11 mouse cellular contexts compared by ENCODE assay signal in the genomic region with DNA sequence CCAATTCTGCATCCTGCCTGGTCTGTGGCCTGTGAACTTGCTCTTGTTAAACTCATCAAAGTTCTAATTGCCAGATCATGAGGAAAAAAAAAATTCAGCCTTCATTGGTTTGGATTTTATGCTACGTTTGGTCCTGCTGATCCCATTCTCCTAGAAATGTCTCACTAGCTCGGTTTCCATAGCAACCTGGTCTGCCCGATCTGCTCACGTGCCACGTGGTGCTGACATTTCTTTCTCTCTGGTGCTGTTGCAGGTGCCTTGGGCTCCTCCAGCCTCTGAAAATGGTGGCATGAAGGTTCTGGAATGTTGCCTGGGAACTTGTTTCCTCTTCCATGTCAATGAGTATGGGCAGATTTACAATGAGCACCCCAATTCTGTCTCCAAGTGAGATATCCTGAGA. TPM values are rescaled to one million over a fixed set of nuclear protein-coding genes. Genes with fewer than 3 reads are reported as not detected.
DNase-seq lines count a peak whose midpoint lies in the region; ATAC-seq and TF ChIP-seq lines count a peak whose summit lies in the region.
"Had no signal": no experiment of that assay in that cellular context is flagged by ENCODE, and none has a peak within 500 bp of the region (broad histone marks: within the 10 kb centered on the region; RNA-seq: fewer than 3 reads in every experiment).

No protein-coding gene starts in this region.

- no peak overlapping the region for H3K4me3 ChIP-seq in CH12.LX (replicated peaks in 1 of 3; ENCODE audit: low read depth in 2 of 3, low read length in 2 of 3, poor library complexity in 1 of 3)
- no peak overlapping the region for H3K4me3 ChIP-seq in forebrain, embryonic 16.5 days (replicated peaks; ENCODE audit: low read length)
- no peak overlapping the region for H3K4me3 ChIP-seq in midbrain, embryonic 12.5 days
- no peak overlapping the region for H3K4me3 ChIP-seq in kidney, embryonic 14.5 days (ENCODE audit: low read length)
- H3K4me3 ChIP-seq in cerebellum, adult 2 months (replicated peaks; ENCODE audit: insufficient read depth, low read depth, low read length), result no peak overlapping the region

- peak; percentile 79 for ATAC-seq in forebrain, embryonic 16.5 days
- ATAC-seq in midbrain, embryonic 12.5 days (ENCODE audit: low FRiP score, low read depth), result 0 out of 2 replicates have a peak, but pooled peaks have one; percentile 10
- ATAC-seq in kidney, embryonic 14.5 days (ENCODE audit: low FRiP score, low TSS enrichment), result no peak

- no peaks in the 10 kb centered on the region for H3K9me3 ChIP-seq in CH12.LX (replicated peaks; ENCODE audit: low read length)
- H3K9me3 ChIP-seq in forebrain, embryonic 16.5 days (ENCODE audit: control insufficient read depth, low read length), result no peaks in the 10 kb centered on the region
- H3K9me3 ChIP-seq in midbrain, embryonic 12.5 days, result no peaks in the 10 kb centered on the region
- no peaks in the 10 kb centered on the region for H3K9me3 ChIP-seq in kidney, embryonic 14.5 days (ENCODE audit: control insufficient read depth, low read length)

- H3K27ac ChIP-seq in CH12.LX (ENCODE audit: insufficient read depth, low read depth), result no peak overlapping the region
- peak overlapping the region; percentile 58 for H3K27ac ChIP-seq in forebrain, embryonic 16.5 days (ENCODE audit: low read length)
- peak overlapping the region; percentile 46 for H3K27ac ChIP-seq in midbrain, embryonic 12.5 days (replicated peaks)
- H3K27ac ChIP-seq in kidney, embryonic 14.5 days (ENCODE audit: low read depth, low read length), result no peak overlapping the region
- no peak overlapping the region for H3K27ac ChIP-seq in cerebellum, adult 2 months (ENCODE audit: insufficient read depth, low read length)
- H3K27ac ChIP-seq: liver, embryonic 14.5 days had no signal

- in situ Hi-C loops in CH12.LX (cut with MboI; ENCODE audit: low pct_ligation_motif_present, low pct_unique_long_range_greater_than_20kb, low sequenced_read_pairs), result no loop called here

- H3K4me1 ChIP-seq in CH12.LX (ENCODE audit: control insufficient read depth in 1 of 2, insufficient read depth in 2 of 2), result 0 out of 4 replicates have a peak, but pooled peaks cover 0 to 5% of the 10 kb centered on the region in 2 experiments
- peaks cover 30% of the 10 kb centered on the region for H3K4me1 ChIP-seq in forebrain, embryonic 16.5 days (replicated peaks; ENCODE audit: control insufficient read depth, insufficient read depth, low read length)
- H3K4me1 ChIP-seq in midbrain, embryonic 12.5 days, result peaks cover 55% of the 10 kb centered on the region
- H3K4me1 ChIP-seq in kidney, embryonic 14.5 days (ENCODE audit: control insufficient read depth, insufficient read depth, low read length), result peaks cover 8% of the 10 kb centered on the region; the same call in 1 of the 2 replicates
- no peaks in the 10 kb centered on the region for H3K4me1 ChIP-seq in cerebellum, adult 2 months (ENCODE audit: control insufficient read depth, insufficient read depth, low read length)

- TF ChIP-seq RAD21 in CH12.LX (IDR thresholded peaks at IDR 0.05; ENCODE audit: low read depth, low read length), result no peak

- no peak for TF ChIP-seq POLR2A in CH12.LX (IDR thresholded peaks at IDR 0.05; ENCODE audit: low read depth, low read length)
- TF ChIP-seq POLR2A in cerebellum, adult 2 months (IDR thresholded peaks at IDR 0.05; ENCODE audit: borderline replicate concordance, insufficient read depth, low read length), result no peak

- H3K79me2 ChIP-seq in CH12.LX (replicated peaks; ENCODE audit: control insufficient read depth, extremely low read depth, insufficient read depth, poor library complexity, severe bottlenecking), result no peaks in the 10 kb centered on the region

- 10% methylated on average over 5 of the region's 5 CpGs for WGBS in forebrain, embryonic 16.5 days
- 9% methylated on average over 5 of the region's 5 CpGs for WGBS in midbrain, embryonic 12.5 days
- 33% methylated on average over 5 of the region's 5 CpGs for WGBS in kidney, embryonic 14.5 days
- WGBS in cerebellum, adult 2 months, result 20% methylated on average over 5 of the region's 5 CpGs

- DNase-seq in adrenal gland, postnatal 36 days, result peak; percentile 20 to 34
- DNase-seq in adrenal gland, adult 8-10 months, result no peak
- no peak for DNase-seq in CH12.LX (ENCODE audit: extremely low read depth)
- no peak for DNase-seq in spleen, postnatal 10 days (ENCODE audit: low spot score in 2 of 2)
- no peak for DNase-seq in cerebellum, adult 2 months
- DNase-seq: gastrocnemius, postnatal 14 days; heart, postnatal 4 days had no signal

- dilution Hi-C loops in CH12.LX (cut with MboI; ENCODE audit: extremely low pct_ligation_motif_present, extremely low pct_unique_long_range_greater_than_20kb, low sequenced_read_pairs), result no loop called here

- no peak overlapping the region for H3K9ac ChIP-seq in CH12.LX (ENCODE audit: insufficient read depth, low read depth)
- no peak overlapping the region for H3K9ac ChIP-seq in forebrain, embryonic 16.5 days (replicated peaks; ENCODE audit: low read depth, low read length)
- H3K9ac ChIP-seq in midbrain, embryonic 12.5 days (replicated peaks), result no peak overlapping the region
- no peak overlapping the region for H3K9ac ChIP-seq in kidney, embryonic 14.5 days (ENCODE audit: low read depth, low read length)
- H3K9ac ChIP-seq: liver, embryonic 14.5 days had no signal

- TF ChIP-seq CTCF in CH12.LX (conservative IDR thresholded peaks at IDR 0.05 in 1 of 2, IDR thresholded peaks at IDR 0.05 in 1 of 2; ENCODE audit: low read depth in 2 of 2, low read length in 2 of 2), result no peak
- TF ChIP-seq CTCF in cerebellum, adult 2 months (IDR thresholded peaks at IDR 0.05; ENCODE audit: borderline replicate concordance, insufficient read depth, low read depth, low read length), result no peak

- no peak for TF ChIP-seq EP300 in CH12.LX (IDR thresholded peaks at IDR 0.05; ENCODE audit: low read length)

- H3K27me3 ChIP-seq in CH12.LX (replicated peaks), result peaks cover 84% of the 10 kb centered on the region
- H3K27me3 ChIP-seq in forebrain, embryonic 16.5 days (replicated peaks; ENCODE audit: control insufficient read depth, insufficient read depth, low read length), result no peaks in the 10 kb centered on the region
- H3K27me3 ChIP-seq in midbrain, embryonic 12.5 days, result peaks cover 16% of the 10 kb centered on the region
- no peaks in the 10 kb centered on the region for H3K27me3 ChIP-seq in kidney, embryonic 14.5 days (ENCODE audit: control insufficient read depth, insufficient read depth, low read length)
- no peaks in the 10 kb centered on the region; the same call in 1 of the 2 replicates for H3K27me3 ChIP-seq in cerebellum, adult 2 months (ENCODE audit: control insufficient read depth, insufficient read depth, low read length)

- H3K36me3 ChIP-seq in CH12.LX (replicated peaks in 1 of 2; ENCODE audit: control insufficient read depth in 1 of 2, insufficient read depth in 1 of 2, low read length in 1 of 2), result no peaks in the 10 kb centered on the region
- H3K36me3 ChIP-seq in forebrain, embryonic 16.5 days (ENCODE audit: control insufficient read depth, insufficient read depth), result no peaks in the 10 kb centered on the region
- no peaks in the 10 kb centered on the region for H3K36me3 ChIP-seq in midbrain, embryonic 12.5 days
- no peaks in the 10 kb centered on the region for H3K36me3 ChIP-seq in kidney, embryonic 14.5 days (ENCODE audit: control insufficient read depth, insufficient read depth, low read length)

- H3K4me2 ChIP-seq in CH12.LX (ENCODE audit: insufficient read depth, low read depth, poor library complexity, severe bottlenecking), result no peak overlapping the region
- H3K4me2 ChIP-seq in forebrain, embryonic 16.5 days (ENCODE audit: low read length), result no peak overlapping the region
- no peak overlapping the region for H3K4me2 ChIP-seq in midbrain, embryonic 12.5 days (replicated peaks)
- H3K4me2 ChIP-seq in kidney, embryonic 14.5 days (replicated peaks; ENCODE audit: low read depth, low read length), result no peak overlapping the region

TF ChIP-seq in CH12.LX, 34 proteins besides CTCF, POLR2A, EP300 and RAD21:
- TF ChIP-seq BHLHE40 (IDR thresholded peaks at IDR 0.05; ENCODE audit: low read depth, low read length) (peak; percentile 62), ELF1 (IDR thresholded peaks at IDR 0.05; ENCODE audit: low read depth, low read length) (no peak), CHD1 (IDR thresholded peaks at IDR 0.05; ENCODE audit: low read depth, low read length) (no peak)

RNA-seq across cellular contexts. Expression of a gene that starts 39.4 kb away (rescaled TPM):
- 10 to 100 TPM; 50.0 to 97.9 TPM for total RNA-seq in adrenal gland, postnatal 36 days (2021)
- total RNA-seq in adrenal gland, adult 8-10 months (2022), result 100 to 1,000 TPM in 2 of 4 experiments, 10 to 100 TPM in 2; 42.5 to 190 (median 123) TPM
- total RNA-seq in CH12.LX (2012; rRNA removed) (0.38 and 0.76 TPM in 2 replicates), CH12.LX (2014; rRNA removed) (not detected in 2 replicates)
- 0.19 and 0.84 TPM in 2 replicates for polyA plus RNA-seq in CH12.LX (2012; ENCODE audit: insufficient read length, low read depth)
- polyA plus RNA-seq in forebrain, embryonic 16.5 days (2015; fragmentation: Nextera tagmentation; extraction: Ambion mirVana), result 5,254 and 7,174 TPM in 2 replicates
- polyA plus RNA-seq in midbrain, embryonic 12.5 days (2016; fragmentation: Nextera tagmentation; extraction: Ambion mirVana), result 4,044 and 4,632 TPM in 2 replicates
- 248 and 307 TPM in 2 replicates for polyA plus RNA-seq in kidney, embryonic 14.5 days (2014; fragmentation: Nextera tagmentation; extraction: Ambion mirVana)
- polyA plus RNA-seq in cerebellum, adult 2 months (2012; rRNA removed), result 162 and 198 TPM in 2 replicates

RNA-seq across cellular contexts. Expression of a gene that starts 50.6 kb away (rescaled TPM):
- 10 to 100 TPM; 72.6 to 77.9 TPM for total RNA-seq in adrenal gland, postnatal 36 days (2021)
- total RNA-seq in adrenal gland, adult 8-10 months (2022), result 10 to 100 TPM; 81.0 to 96.7 (median 91.6) TPM
- total RNA-seq in CH12.LX (2012; rRNA removed) (10.7 and 14.0 TPM in 2 replicates), CH12.LX (2014; rRNA removed) (15.3 and 16.0 TPM in 2 replicates)
- 18.9 and 19.3 TPM in 2 replicates for polyA plus RNA-seq in CH12.LX (2012; ENCODE audit: insufficient read length, low read depth)
- polyA plus RNA-seq in forebrain, embryonic 16.5 days (2015; fragmentation: Nextera tagmentation; extraction: Ambion mirVana), result 196 and 239 TPM in 2 replicates
- polyA plus RNA-seq in midbrain, embryonic 12.5 days (2016; fragmentation: Nextera tagmentation; extraction: Ambion mirVana), result 132 and 149 TPM in 2 replicates
- 48.7 and 49.5 TPM in 2 replicates for polyA plus RNA-seq in kidney, embryonic 14.5 days (2014; fragmentation: Nextera tagmentation; extraction: Ambion mirVana)
- polyA plus RNA-seq in cerebellum, adult 2 months (2012; rRNA removed), result 124 and 133 TPM in 2 replicates

Comparison
In these comparisons a context has a peak if more than half of its experiments do, and no peak if none do; other contexts are left out.
1. DNase-seq: peak in adrenal gland, postnatal 36 days (2 of 2); none in adrenal gland, adult 8-10 months (single experiment), CH12.LX (single experiment), spleen, postnatal 10 days (0 of 2) and cerebellum, adult 2 months (0 of 2).
2. H3K27ac ChIP-seq: peak in forebrain, embryonic 16.5 days (single experiment) and midbrain, embryonic 12.5 days (single experiment); none in CH12.LX (single experiment), kidney, embryonic 14.5 days (single experiment) and cerebellum, adult 2 months (single experiment).
3. RNA of a gene that starts 39.4 kb away (polyA plus RNA-seq): 5,254 to 7,174 TPM in forebrain, embryonic 16.5 days, 4,044 to 4,632 TPM in midbrain, embryonic 12.5 days, 248 to 307 TPM in kidney, embryonic 14.5 days and 162 to 198 TPM in cerebellum, adult 2 months; 0.19 to 0.84 TPM in CH12.LX; every median in the first group is over 10 times any median in the second.